Mouse (Mus musculus): ENCODE measurements around the gene Zfp410. TPM values are rescaled to one million over a fixed set of nuclear protein-coding genes. Genes with fewer than 3 reads are reported as not detected.

Gene Zfp410
- polyA plus RNA-seq, 1 experiment from 2014 or later, result 102 TPM

Other genes with a start within 250 kb of the Zfp410 start
- not detected in 2 replicates for gene Acot5, start 247.5 kb upstream of the Zfp410 start, polyA plus RNA-seq (2015; fragmentation: Nextera tagmentation; extraction: Ambion mirVana)
- 1.1 and 1.3 TPM in 2 replicates for gene Acot6, start 216.2 kb upstream of the Zfp410 start, polyA plus RNA-seq (2015; fragmentation: Nextera tagmentation; extraction: Ambion mirVana)
- 6.1 and 7.8 TPM in 2 replicates for gene Dnal1, start 202.5 kb upstream of the Zfp410 start, polyA plus RNA-seq (2015; fragmentation: Nextera tagmentation; extraction: Ambion mirVana)
- 1.0 and 1.4 TPM in 2 replicates for gene Pnma1, start 168.4 kb upstream of the Zfp410 start, polyA plus RNA-seq (2015; fragmentation: Nextera tagmentation; extraction: Ambion mirVana)
- gene Elmsan1, start 98.0 kb upstream of the Zfp410 start, polyA plus RNA-seq (2015; fragmentation: Nextera tagmentation; extraction: Ambion mirVana), result 8.9 and 9.9 TPM in 2 replicates
- gene Ptgr2, start 31.6 kb upstream of the Zfp410 start, polyA plus RNA-seq (2015; fragmentation: Nextera tagmentation; extraction: Ambion mirVana), result 12.1 and 12.7 TPM in 2 replicates
- 47.4 and 50.7 TPM in 2 replicates for gene Coq6, start 44.8 kb downstream of the Zfp410 start, polyA plus RNA-seq (2015; fragmentation: Nextera tagmentation; extraction: Ambion mirVana)
- gene Fam161b, start 45.0 kb downstream of the Zfp410 start, polyA plus RNA-seq (2015; fragmentation: Nextera tagmentation; extraction: Ambion mirVana), result 3.8 and 4.5 TPM in 2 replicates
- gene Entpd5, start 92.2 kb downstream of the Zfp410 start, polyA plus RNA-seq (2015; fragmentation: Nextera tagmentation; extraction: Ambion mirVana), result 10.2 and 11.6 TPM in 2 replicates
- gene Bbof1, start 92.2 kb downstream of the Zfp410 start, polyA plus RNA-seq (2015; fragmentation: Nextera tagmentation; extraction: Ambion mirVana), result 1.0 and 1.3 TPM in 2 replicates
- 27.8 and 27.9 TPM in 2 replicates for gene Rnf113a2, start 100.3 kb downstream of the Zfp410 start, polyA plus RNA-seq (2015; fragmentation: Nextera tagmentation; extraction: Ambion mirVana)
- gene Aldh6a1, start 134.2 kb downstream of the Zfp410 start, polyA plus RNA-seq (2015; fragmentation: Nextera tagmentation; extraction: Ambion mirVana), result 35.6 and 36.5 TPM in 2 replicates
- 26.8 and 27.5 TPM in 2 replicates for gene Lin52, start 134.6 kb downstream of the Zfp410 start, polyA plus RNA-seq (2015; fragmentation: Nextera tagmentation; extraction: Ambion mirVana)